Mouse (Mus musculus): Measurements from ENCODE around the gene Lta.

Gene Lta

DNA sequence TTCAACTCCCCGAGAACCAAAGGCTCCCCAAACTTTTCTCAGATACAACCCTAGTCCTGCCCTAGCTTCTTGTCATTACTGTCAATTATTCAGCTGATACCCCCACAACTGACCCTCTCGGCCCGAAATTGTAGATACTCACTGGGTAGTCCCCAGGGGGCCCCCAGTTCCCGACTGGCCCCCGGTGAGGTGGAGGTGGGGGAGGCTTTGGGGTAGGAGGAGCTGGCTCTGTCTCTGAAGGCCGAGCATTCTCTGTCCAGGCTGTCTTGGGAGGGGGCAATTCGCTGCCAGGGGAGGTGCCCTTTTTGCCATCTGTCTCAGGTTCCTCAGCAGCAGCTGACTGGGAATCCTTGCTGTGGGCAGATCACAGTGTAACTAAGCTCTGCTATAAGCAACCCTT is 45.5 kb downstream of the Lta start:
- no peak for DNase-seq (ENCODE audit: low read depth, low spot score)

DNA sequence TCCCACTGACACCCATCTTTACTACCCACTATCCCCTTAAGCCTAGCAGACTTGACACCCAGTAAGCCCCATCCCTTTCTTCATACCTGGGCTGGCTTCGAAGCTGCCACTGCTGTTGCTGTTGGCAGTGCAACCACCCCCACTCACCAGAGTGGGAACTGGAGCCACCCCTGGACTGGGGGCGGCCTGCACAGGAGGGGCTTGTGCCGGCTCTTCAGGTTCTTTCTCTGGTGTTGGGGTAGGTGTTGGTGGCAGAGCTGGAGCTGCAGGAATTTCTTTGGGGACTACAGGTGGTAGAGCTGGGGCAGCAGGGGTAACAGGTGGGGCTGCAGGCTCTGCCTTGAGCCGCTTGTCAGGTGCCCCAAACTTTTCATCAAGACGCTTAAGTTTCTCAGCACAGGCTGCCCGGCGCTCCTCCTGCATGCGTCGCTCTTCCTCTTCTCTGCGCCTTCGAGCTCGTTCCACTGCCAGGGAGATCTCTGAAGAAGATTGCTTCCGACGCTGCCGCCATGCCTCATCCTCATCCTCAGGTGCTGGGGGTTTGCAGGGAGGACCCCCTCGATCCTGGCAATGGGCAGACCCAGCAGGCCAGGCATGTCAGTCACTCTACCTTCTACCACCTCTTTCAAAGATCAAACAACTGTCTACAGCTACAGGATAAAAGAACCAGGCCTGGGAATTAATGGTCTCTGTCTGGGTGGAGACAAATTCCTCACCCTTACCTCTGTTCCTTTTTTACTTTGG is 46.1 kb downstream of the Lta start:
- DNase-seq (ENCODE audit: low read depth, low spot score): no peak

DNA sequence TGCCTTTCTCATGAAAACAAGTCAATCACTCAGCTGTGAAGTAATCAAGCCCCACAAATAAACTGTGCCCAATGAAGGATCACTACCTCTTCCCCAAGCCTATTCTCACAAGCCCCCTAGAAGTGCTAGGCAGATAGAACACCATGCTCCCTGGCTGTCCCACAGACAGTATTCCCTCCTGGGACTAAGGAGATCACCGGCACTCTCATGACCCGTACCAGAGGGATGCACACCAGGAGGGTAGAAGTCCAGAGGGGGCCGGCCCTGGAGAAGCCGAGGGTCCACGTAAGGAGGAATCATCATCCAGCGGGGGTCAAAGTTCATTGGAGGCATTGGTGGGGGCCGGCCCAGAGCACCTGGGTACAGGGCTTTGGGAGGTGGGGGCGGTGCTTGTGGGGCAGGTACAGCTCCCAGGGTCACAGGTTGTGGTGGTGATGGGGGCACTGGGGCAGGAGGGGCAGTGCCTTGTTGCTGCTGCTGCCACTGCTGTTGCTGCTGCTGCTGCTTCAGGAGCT is 47.4 kb downstream of the Lta start:
- no peak for DNase-seq (ENCODE audit: low read depth, low spot score)

DNA sequence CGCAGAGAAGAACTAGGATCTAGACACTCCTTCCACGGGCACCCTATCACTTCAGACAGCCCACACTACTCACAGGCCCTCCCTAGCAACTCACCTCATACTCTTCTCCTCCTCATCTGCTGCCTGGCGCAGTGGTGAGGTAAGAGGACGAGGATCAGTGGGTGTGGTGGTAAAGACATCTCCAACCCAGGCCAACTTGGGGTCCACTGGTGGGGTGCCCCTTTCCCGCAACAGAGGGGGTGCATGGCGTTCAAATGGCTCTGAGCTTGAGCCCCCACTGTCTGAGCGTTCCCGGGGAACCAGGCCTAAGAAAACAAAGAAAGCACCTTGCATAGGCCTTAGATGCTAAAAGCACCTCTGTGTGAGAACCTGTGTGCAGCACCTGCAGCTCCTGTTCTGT is 47.9 kb downstream of the Lta start:
- DNase-seq (ENCODE audit: low read depth, low spot score): no peak

DNA sequence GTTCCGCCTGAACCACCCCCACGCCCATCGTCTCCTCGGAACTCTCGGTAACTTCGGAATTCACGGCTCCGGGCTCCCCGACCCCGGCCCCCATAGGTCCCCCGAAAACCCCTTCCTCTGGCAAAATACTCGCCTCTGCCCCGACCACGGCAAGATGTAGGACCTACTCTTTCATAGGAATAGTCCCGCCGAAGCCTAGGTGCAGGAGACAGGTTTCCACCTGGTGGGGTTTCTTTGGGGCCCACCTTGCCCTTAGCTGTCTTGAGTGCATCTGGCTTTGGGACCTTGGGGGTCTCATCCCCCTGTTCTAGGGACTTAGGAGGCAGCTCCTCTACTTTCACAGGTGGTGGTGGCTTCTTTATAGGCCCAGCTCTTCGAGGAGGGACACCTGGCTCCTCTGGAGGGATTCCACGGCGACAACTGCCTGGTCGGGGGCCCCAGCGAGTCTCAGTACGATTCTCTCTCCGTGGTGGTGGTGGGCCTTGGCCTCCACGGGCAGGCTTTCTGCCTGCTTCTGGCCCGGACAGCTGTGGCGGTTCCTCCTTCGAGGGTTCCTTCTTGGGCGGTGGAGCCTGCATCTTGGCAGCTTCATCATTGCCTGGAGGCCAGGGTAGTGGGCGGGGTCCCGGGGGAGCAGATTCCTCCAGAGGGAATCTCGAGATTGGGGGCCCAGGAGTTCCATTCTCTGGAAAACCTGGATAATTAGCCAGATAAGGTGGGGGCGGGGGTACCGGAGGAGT is 48.5 kb downstream of the Lta start:
- no peak for DNase-seq (ENCODE audit: low read depth, low spot score)

DNA sequence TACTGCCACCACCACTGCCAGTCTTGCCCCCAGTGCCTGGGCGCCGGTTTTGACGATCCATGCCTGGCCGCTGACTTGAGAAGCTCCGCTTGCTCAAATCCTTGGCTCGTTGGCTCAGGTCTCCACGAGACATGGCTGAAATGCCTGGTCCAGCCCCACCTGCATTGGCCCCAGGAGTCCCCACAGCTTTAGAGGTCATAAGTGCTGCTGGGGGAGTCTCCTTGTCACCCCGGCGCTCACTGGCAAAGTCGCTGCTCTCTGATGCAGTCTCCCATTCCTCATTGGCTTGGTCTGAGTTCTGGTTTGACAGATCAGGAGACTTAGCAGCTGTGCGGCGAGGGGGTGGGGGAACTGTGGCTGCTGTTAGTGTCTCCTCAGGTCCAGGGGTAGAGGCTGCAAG is 49.7 kb downstream of the Lta start:
- DNase-seq (ENCODE audit: low read depth, low spot score): no peak

DNA sequence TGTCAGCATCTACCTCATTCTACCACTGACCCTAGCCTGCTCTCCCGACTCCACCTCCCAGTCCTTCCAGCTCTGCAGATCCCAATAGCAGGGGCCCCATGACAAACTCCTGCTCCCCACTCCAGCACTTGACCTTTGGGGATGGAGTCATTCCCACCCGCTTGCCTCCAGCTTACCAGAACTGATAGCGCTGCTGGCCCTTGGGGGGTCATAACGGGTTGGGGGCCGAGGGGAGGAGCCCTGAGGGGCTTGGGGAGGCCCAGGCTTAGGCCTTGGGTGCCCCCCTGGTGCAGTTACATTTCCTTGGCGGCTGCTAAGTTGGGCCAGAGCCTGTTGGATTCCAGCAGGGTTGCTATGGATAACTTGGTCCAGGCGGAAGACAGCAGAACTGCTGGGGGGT is 50.5 kb downstream of the Lta start:
- DNase-seq (ENCODE audit: low read depth, low spot score): no peak

DNA sequence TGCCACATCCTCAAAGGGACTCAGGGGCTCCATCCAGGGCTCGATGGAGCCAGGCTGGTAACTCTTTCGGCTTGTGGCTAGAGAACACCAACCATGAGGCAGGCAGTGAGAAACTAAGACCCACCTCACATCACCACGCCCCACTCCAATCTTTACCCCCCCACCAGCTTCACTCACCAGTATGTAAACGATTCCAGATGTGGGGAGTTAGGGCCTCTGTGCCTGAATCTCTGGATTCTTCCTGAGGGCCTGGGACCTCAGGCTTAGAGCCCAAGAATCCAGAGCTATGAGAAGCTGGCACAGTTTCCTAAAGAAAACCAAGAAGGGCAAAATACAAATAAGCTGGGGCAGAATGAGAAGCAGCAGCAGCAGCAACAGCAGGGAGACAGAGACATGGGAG is 51.2 kb downstream of the Lta start:
- DNase-seq (ENCODE audit: low read depth, low spot score): no peak
